9 mouse cellular contexts compared by ENCODE assay signal in genomic region chr4:139074060-139074459, GRCm38 (mm10). TPM values are rescaled to one million over a fixed set of nuclear protein-coding genes. Genes with fewer than 3 reads are reported as not detected.
DNase-seq lines count a peak whose midpoint lies in the region; ATAC-seq and TF ChIP-seq lines count a peak whose summit lies in the region.
"Had no signal": no experiment of that assay in that cellular context is flagged by ENCODE, and none has a peak within 500 bp of the region (broad histone marks: within the 10 kb centered on the region; RNA-seq: fewer than 3 reads in every experiment).

No protein-coding gene starts in this region.

- TF ChIP-seq CTCF in layer of hippocampus, adult 2 months (conservative IDR thresholded peaks at IDR 0.05): peak; percentile 23; the same call in 1 of the 2 replicates

- no peaks in the 10 kb centered on the region for H3K36me3 ChIP-seq in embryonic facial prominence, embryonic 13.5 days
- H3K36me3 ChIP-seq in hindbrain, embryonic 10.5 days: no peaks in the 10 kb centered on the region
- no peaks in the 10 kb centered on the region for H3K36me3 ChIP-seq in midbrain, embryonic 16.5 days (ENCODE audit: control insufficient read depth, insufficient read depth, low read length)

- H3K4me1 ChIP-seq in embryonic facial prominence, embryonic 13.5 days: peaks cover 23% of the 10 kb centered on the region
- peaks cover 24% of the 10 kb centered on the region for H3K4me1 ChIP-seq in hindbrain, embryonic 10.5 days (replicated peaks)
- H3K4me1 ChIP-seq in midbrain, embryonic 16.5 days (ENCODE audit: control insufficient read depth, insufficient read depth, low read length): peaks cover 13% of the 10 kb centered on the region

- 19% methylated on average over 29 of the region's 29 CpGs for WGBS in embryonic facial prominence, embryonic 13.5 days
- 19% methylated on average over 29 of the region's 29 CpGs for WGBS in hindbrain, embryonic 10.5 days
- 22% methylated on average over 29 of the region's 29 CpGs for WGBS in midbrain, embryonic 16.5 days

- H3K27ac ChIP-seq in layer of hippocampus, adult 2 months: peak overlapping the region; percentile 84
- H3K27ac ChIP-seq in embryonic facial prominence, embryonic 13.5 days: no peak overlapping the region
- no peak overlapping the region for H3K27ac ChIP-seq in hindbrain, embryonic 10.5 days
- H3K27ac ChIP-seq in midbrain, embryonic 16.5 days (ENCODE audit: low read length): no peak overlapping the region
- H3K27ac ChIP-seq: liver, embryonic 14.5 days had no signal

- DNase-seq in layer of hippocampus, adult 2 months (ENCODE audit: low spot score in 2 of 2): no peak
- no peak for DNase-seq in layer of hippocampus, adult 9-11 months
- no peak for DNase-seq in hindbrain, embryonic 10.5 days (ENCODE audit: low spot score)
- no peak for DNase-seq in adrenal gland, postnatal 25 days
- no peak for DNase-seq in kidney, postnatal 10 days
- DNase-seq: cerebellum, adult 9-11 months had no signal

- H3K4me2 ChIP-seq in embryonic facial prominence, embryonic 13.5 days: peak overlapping the region; percentile 95
- peak overlapping the region; percentile 89; the same call in 1 of the 2 replicates for H3K4me2 ChIP-seq in midbrain, embryonic 16.5 days (ENCODE audit: low read length)

- peaks cover 72% of the 10 kb centered on the region for H3K27me3 ChIP-seq in embryonic facial prominence, embryonic 13.5 days
- peaks cover 88% of the 10 kb centered on the region for H3K27me3 ChIP-seq in hindbrain, embryonic 10.5 days (ENCODE audit: insufficient read depth, poor library complexity, severe bottlenecking)
- H3K27me3 ChIP-seq in midbrain, embryonic 16.5 days (ENCODE audit: control insufficient read depth, insufficient read depth, low read depth, low read length): peaks cover 52% of the 10 kb centered on the region

- peak overlapping the region; percentile 73; the same call in 1 of the 2 replicates for H3K9ac ChIP-seq in embryonic facial prominence, embryonic 13.5 days
- peak overlapping the region; percentile 10; the same call in 1 of the 2 replicates for H3K9ac ChIP-seq in midbrain, embryonic 16.5 days (ENCODE audit: low read depth, low read length)
- H3K9ac ChIP-seq: liver, embryonic 14.5 days had no signal

- ATAC-seq in embryonic facial prominence, embryonic 13.5 days (ENCODE audit: insufficient number of reproducible peaks, insufficient read depth, low FRiP score, low TSS enrichment, low read depth): no peak
- no peak for ATAC-seq in midbrain, embryonic 16.5 days

- no peaks in the 10 kb centered on the region for H3K9me3 ChIP-seq in embryonic facial prominence, embryonic 13.5 days
- H3K9me3 ChIP-seq in hindbrain, embryonic 10.5 days: no peaks in the 10 kb centered on the region
- no peaks in the 10 kb centered on the region for H3K9me3 ChIP-seq in midbrain, embryonic 16.5 days (replicated peaks; ENCODE audit: control insufficient read depth, low read length, poor library complexity, severe bottlenecking)

- H3K4me3 ChIP-seq in layer of hippocampus, adult 2 months: peak overlapping the region; percentile 72
- H3K4me3 ChIP-seq in embryonic facial prominence, embryonic 13.5 days: peak overlapping the region; percentile 65
- H3K4me3 ChIP-seq in hindbrain, embryonic 10.5 days: peak overlapping the region; percentile 59
- peak overlapping the region; percentile 61 for H3K4me3 ChIP-seq in midbrain, embryonic 16.5 days (ENCODE audit: low read depth, low read length)

RNA-seq across cellular contexts. Expression of gene Htr6, which starts 1.3 kb away (rescaled TPM):
- total RNA-seq in layer of hippocampus, adult 2 months (2021): 1 to 10 TPM; 7.3 to 7.6 TPM
- 0.22 and 0.51 TPM in 2 replicates for polyA plus RNA-seq in embryonic facial prominence, embryonic 13.5 days (2015; fragmentation: Nextera tagmentation; extraction: Ambion mirVana)
- polyA plus RNA-seq in hindbrain, embryonic 10.5 days (2016; fragmentation: Nextera tagmentation; extraction: Ambion mirVana): 0.08 TPM in 1 of 2 replicates, not detected in the other
- 0.30 and 0.51 TPM in 2 replicates for polyA plus RNA-seq in midbrain, embryonic 16.5 days (2015; fragmentation: Nextera tagmentation; extraction: Ambion mirVana)
- 0.33 and 0.52 TPM in 2 replicates for total RNA-seq in adrenal gland, postnatal 25 days (2021)
- polyA plus RNA-seq: liver, embryonic 14.5 days had no signal

RNA-seq across cellular contexts. Expression of gene Nbl1, which starts 18.7 kb away (rescaled TPM):
- total RNA-seq in layer of hippocampus, adult 2 months (2021): 10 to 100 TPM; 84.4 to 89.9 TPM
- 144 and 187 TPM in 2 replicates for polyA plus RNA-seq in embryonic facial prominence, embryonic 13.5 days (2015; fragmentation: Nextera tagmentation; extraction: Ambion mirVana)
- polyA plus RNA-seq in hindbrain, embryonic 10.5 days (2016; fragmentation: Nextera tagmentation; extraction: Ambion mirVana): 12.3 and 17.2 TPM in 2 replicates
- polyA plus RNA-seq in midbrain, embryonic 16.5 days (2015; fragmentation: Nextera tagmentation; extraction: Ambion mirVana): 28.7 and 30.6 TPM in 2 replicates
- total RNA-seq in adrenal gland, postnatal 25 days (2021): 20.3 and 21.4 TPM in 2 replicates

RNA-seq across cellular contexts. Expression of gene Minos1, which starts 56.9 kb away (rescaled TPM):
- 100 to 1,000 TPM; 184 to 196 TPM for total RNA-seq in layer of hippocampus, adult 2 months (2021)
- polyA plus RNA-seq in embryonic facial prominence, embryonic 13.5 days (2015; fragmentation: Nextera tagmentation; extraction: Ambion mirVana): 459 and 517 TPM in 2 replicates
- 377 and 428 TPM in 2 replicates for polyA plus RNA-seq in hindbrain, embryonic 10.5 days (2016; fragmentation: Nextera tagmentation; extraction: Ambion mirVana)
- polyA plus RNA-seq in midbrain, embryonic 16.5 days (2015; fragmentation: Nextera tagmentation; extraction: Ambion mirVana): 337 and 343 TPM in 2 replicates
- 347 and 389 TPM in 2 replicates for total RNA-seq in adrenal gland, postnatal 25 days (2021)
